Mouse (Mus musculus) liver, adult 2 months (tissue): ENCODE measurements at regions not wholly inside any gene's neighbourhood (a gene's known extent, or its start where the extent isn't known, plus 50 kb on each side); places are given as distances from the start of the nearest gene placed in this dataset.

Experiments used
- DNase-seq: peaks from one replicate; pipeline ENCODE4 v3.0.0-alpha.2; 2011; ENCODE audit warnings: low read depth, low spot score; ENCODE audit errors: extremely low read depth
- H3K27ac ChIP-seq: fragments of 200-500 bp; replicated peaks from 2 replicates; pipeline ENCODE4 v1.5.1; 2012; ENCODE audit warnings: low read depth, mild to moderate bottlenecking, control low read depth, inconsistent platforms, low read length; ENCODE audit not compliant: insufficient read depth
- H3K27me3 ChIP-seq: fragments of 200-500 bp; 2 replicates; pipeline ENCODE4 v1.6.1; 2012; ENCODE audit warnings: mild to moderate bottlenecking, moderate library complexity, low read length, inconsistent platforms; ENCODE audit not compliant: control insufficient read depth, insufficient read depth
- H3K36me3 ChIP-seq: fragments of 200-500 bp; 2 replicates; pipeline ENCODE4 v1.6.1; 2012; ENCODE audit warnings: low read length, inconsistent platforms; ENCODE audit not compliant: control insufficient read depth, insufficient read depth
- H3K4me1 ChIP-seq: fragments of 200-500 bp; 2 replicates; pipeline ENCODE4 v1.6.1; 2011; ENCODE audit warnings: low read length; ENCODE audit not compliant: control insufficient read depth, insufficient read depth
- H3K4me3 ChIP-seq: fragments of 200-500 bp; 2 replicates; pipeline ENCODE4 v1.5.1; 2011; ENCODE audit warnings: low read depth, mild to moderate bottlenecking, control low read depth, low read length, moderate library complexity; ENCODE audit not compliant: insufficient read depth
- H3K79me2 ChIP-seq: fragments of 200-500 bp; 2 replicates; pipeline ENCODE4 v1.6.1; 2012; ENCODE audit warnings: inconsistent platforms, mild to moderate bottlenecking, low read length, moderate library complexity; ENCODE audit not compliant: control insufficient read depth, insufficient read depth
- H3K9ac ChIP-seq: fragments of 200-500 bp; 2 replicates; pipeline ENCODE4 v1.6.1; 2012; ENCODE audit warnings: low read depth, mild to moderate bottlenecking, control low read depth, inconsistent platforms, low read length
- CTCF ChIP-seq: fragments of 200-500 bp; IDR thresholded peaks from 2 replicates; pipeline ENCODE4 v1.5.1; 2011; ENCODE audit warnings: low read depth, low read length, control low read depth
- POLR2A ChIP-seq: fragments of 200-500 bp; IDR thresholded peaks from 2 replicates; pipeline ENCODE4 v1.6.1; 2011; ENCODE audit warnings: low read length, control low read depth; ENCODE audit not compliant: insufficient read depth; ENCODE audit errors: extremely low read depth
- WGBS: fragments of 180-500 bp; shearing (Covaris S2); methylation state at CpG from one replicate; pipeline ENCODE4 v1.1.7; 2018; 5-methylcytosine and 5-hydroxymethylcytosine counted together

DNA sequence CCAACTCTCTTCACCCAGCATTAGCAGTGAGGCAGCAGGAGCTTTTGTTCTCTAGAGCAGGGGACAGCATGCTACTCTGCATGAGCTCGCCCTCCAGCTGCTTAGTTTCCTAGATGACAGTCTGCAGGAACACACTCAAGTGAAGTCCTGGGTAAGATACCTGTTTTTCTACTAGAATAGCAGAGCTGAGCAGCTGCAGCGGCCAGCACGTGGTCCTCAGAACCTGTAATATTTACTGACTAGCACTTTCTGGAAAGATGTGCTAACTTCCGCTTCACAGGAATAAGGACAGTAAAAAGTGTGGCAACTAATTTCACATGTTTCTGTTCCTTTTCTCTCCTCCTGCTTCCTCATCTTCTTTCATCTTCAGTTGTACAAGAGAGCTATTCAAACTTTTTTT lies 73.7 kb upstream of the P2ry1 start:
- WGBS, result 45% methylated on average over 4 of the region's 4 CpGs
- no peak overlapping the region for H3K9ac ChIP-seq
- H3K4me3 ChIP-seq, result no peak overlapping the region
- peak; percentile 5 for DNase-seq
- TF ChIP-seq CTCF (no peak), POLR2A (no peak)
- H3K36me3 ChIP-seq, result no peaks in the 10 kb centered on the region
- no peaks in the 10 kb centered on the region for H3K4me1 ChIP-seq
- no peaks in the 10 kb centered on the region for H3K27me3 ChIP-seq
- no peaks in the 10 kb centered on the region for H3K79me2 ChIP-seq
- H3K27ac ChIP-seq, result no peak overlapping the region

DNA sequence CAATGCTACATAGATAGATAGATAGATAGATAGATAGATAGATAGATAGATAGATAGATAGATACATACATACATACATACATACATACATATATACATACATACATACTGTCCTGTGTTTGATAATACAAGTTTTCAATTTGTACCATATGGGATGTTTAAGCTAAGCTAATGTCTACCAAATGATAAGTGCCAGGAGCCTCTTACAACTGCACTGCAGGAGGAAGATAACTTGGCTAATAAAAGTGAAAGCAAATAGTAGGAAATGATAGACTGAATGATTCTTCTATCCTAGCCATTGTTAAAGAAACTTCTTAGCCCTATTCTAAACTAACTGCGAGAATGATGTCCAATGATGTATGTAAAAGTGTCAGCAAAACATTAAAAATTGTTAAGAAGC lies 68.1 kb upstream of the P2ry1 start:
- H3K9ac ChIP-seq, result no peak overlapping the region
- WGBS, result 89% methylated on average over 1 of the region's 1 CpGs
- DNase-seq, result no peak
- H3K36me3 ChIP-seq, result no peaks in the 10 kb centered on the region
- no peaks in the 10 kb centered on the region for H3K4me1 ChIP-seq
- no peak for TF ChIP-seq POLR2A
- H3K27me3 ChIP-seq, result no peaks in the 10 kb centered on the region
- no peak overlapping the region for H3K27ac ChIP-seq
- no peak overlapping the region for H3K4me3 ChIP-seq
- no peaks in the 10 kb centered on the region for H3K79me2 ChIP-seq

DNA sequence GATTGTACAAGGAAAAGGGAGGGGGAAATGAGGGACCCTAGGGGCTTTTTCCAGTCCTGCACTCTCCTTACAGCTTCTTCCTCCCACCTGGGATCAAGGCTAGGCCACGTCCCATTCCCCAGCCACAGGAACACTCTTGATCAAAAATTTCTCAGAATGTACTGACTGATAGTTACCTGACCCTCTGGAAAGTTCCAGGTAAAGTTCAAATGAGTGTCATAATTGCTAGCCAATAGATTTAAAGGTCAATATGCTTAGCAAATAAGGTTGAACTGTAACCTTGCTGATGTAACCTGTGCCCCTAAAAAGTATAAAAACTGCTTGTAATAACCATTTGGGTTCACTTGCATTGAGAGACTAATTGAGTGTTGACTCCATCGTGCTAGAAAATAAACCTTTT lies 61.1 kb upstream of the P2ry1 start:
- no peaks in the 10 kb centered on the region for H3K36me3 ChIP-seq
- TF ChIP-seq CTCF, result no peak
- TF ChIP-seq POLR2A, result no peak
- DNase-seq, result peak; percentile 91
- peak overlapping the region; percentile 52 for H3K27ac ChIP-seq
- H3K9ac ChIP-seq, result no peak overlapping the region
- H3K4me3 ChIP-seq, result no peak overlapping the region
- peaks cover 5% of the 10 kb centered on the region; the same call in 1 of the 2 replicates for H3K4me1 ChIP-seq
- H3K27me3 ChIP-seq, result no peaks in the 10 kb centered on the region
- WGBS, result 27% methylated on average over 2 of the region's 2 CpGs
- H3K79me2 ChIP-seq, result no peaks in the 10 kb centered on the region

DNA sequence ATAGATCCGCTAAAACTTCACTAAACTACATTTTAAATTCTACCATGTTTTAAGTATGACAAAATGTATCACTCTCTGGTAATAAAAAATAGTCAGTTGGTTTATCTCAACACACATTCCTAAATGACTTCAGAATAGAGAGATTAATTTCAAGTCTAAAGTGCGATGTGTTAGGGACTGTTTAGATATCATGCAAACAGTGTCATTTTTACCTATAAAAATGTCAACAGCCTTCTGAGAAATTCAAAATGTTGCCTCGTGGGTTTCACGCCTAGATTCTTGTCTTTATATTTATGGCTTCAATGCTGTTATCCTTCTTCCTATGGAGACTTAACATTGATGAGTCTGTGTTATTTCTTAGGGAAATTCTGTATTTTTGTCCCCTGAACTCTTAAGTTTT lies 53.7 kb upstream of the P2ry1 start:
- H3K27me3 ChIP-seq, result no peaks in the 10 kb centered on the region
- H3K36me3 ChIP-seq, result no peaks in the 10 kb centered on the region
- no peak for DNase-seq
- H3K79me2 ChIP-seq, result no peaks in the 10 kb centered on the region
- no peaks in the 10 kb centered on the region for H3K4me1 ChIP-seq
- 88% methylated on average over 4 of the region's 4 CpGs for WGBS
- H3K27ac ChIP-seq, result no peak overlapping the region
- no peak overlapping the region for H3K9ac ChIP-seq
- no peak overlapping the region for H3K4me3 ChIP-seq
- no peak for TF ChIP-seq CTCF
- TF ChIP-seq POLR2A, result no peak
